Mouse (Mus musculus) hindbrain, embryonic 11.5 days (tissue): ENCODE measurements at regions not wholly inside any gene's neighbourhood (a gene's known extent, or its start where the extent isn't known, plus 50 kb on each side); places are given as distances from the start of the nearest gene placed in this dataset.

Source experiments
- ATAC-seq: fragments of 200-750 bp; cut with Nextera tagmentation; 2 replicates; pipeline ENCODE4 v1.8.0; 2017; ENCODE audit warnings: mild to moderate bottlenecking, moderate TSS enrichment, moderate library complexity; ENCODE audit not compliant: low FRiP score
- DNase-seq: peaks from one replicate; pipeline ENCODE4 v3.0.0-alpha.2; 2015; ENCODE audit warnings: low spot score
- H3K27ac ChIP-seq: fragments of 300-500 bp; sonication (generic); 2 replicates; pipeline ENCODE4 v1.5.1; 2014; ENCODE audit warnings: mild to moderate bottlenecking, low read depth, low read length
- H3K27me3 ChIP-seq: fragments of 300-500 bp; sonication (generic); 2 replicates; pipeline ENCODE4 v1.6.1; 2014; ENCODE audit warnings: mild to moderate bottlenecking, low read length, moderate library complexity, mixed read lengths; ENCODE audit not compliant: control insufficient read depth, insufficient read depth
- H3K36me3 ChIP-seq: fragments of 300-500 bp; sonication (generic); 2 replicates; pipeline ENCODE4 v1.6.1; 2014; ENCODE audit warnings: mild to moderate bottlenecking, low read length, moderate library complexity, mixed read lengths; ENCODE audit not compliant: control insufficient read depth, insufficient read depth
- H3K4me1 ChIP-seq: fragments of 300-500 bp; sonication (generic); replicated peaks from 2 replicates; pipeline ENCODE4 v1.6.1; 2014; ENCODE audit warnings: low read length, mixed read lengths; ENCODE audit not compliant: control insufficient read depth, insufficient read depth
- H3K4me2 ChIP-seq: fragments of 300-500 bp; sonication (generic); replicated peaks from 2 replicates; pipeline ENCODE4 v1.6.1; 2014; ENCODE audit warnings: mild to moderate bottlenecking, low read depth, low read length
- H3K4me3 ChIP-seq: fragments of 300-500 bp; sonication (generic); 2 replicates; pipeline ENCODE4 v1.5.1; 2014; ENCODE audit warnings: low read depth, low read length
- H3K9ac ChIP-seq: fragments of 300-500 bp; sonication (generic); 2 replicates; pipeline ENCODE4 v1.6.1; 2014; ENCODE audit warnings: low read depth, low read length
- H3K9me3 ChIP-seq: fragments of 300-500 bp; sonication (generic); 2 replicates; pipeline ENCODE4 v1.6.1; 2016; ENCODE audit warnings: low read length; ENCODE audit not compliant: control insufficient read depth
- WGBS: fragments of 180-500 bp; shearing (Covaris S2); extraction: QIAGEN DNeasy Blood & Tissue Kit; methylation state at CpG from one replicate; pipeline ENCODE4 v1.1.7; 2014; 5-methylcytosine and 5-hydroxymethylcytosine counted together

DNA sequence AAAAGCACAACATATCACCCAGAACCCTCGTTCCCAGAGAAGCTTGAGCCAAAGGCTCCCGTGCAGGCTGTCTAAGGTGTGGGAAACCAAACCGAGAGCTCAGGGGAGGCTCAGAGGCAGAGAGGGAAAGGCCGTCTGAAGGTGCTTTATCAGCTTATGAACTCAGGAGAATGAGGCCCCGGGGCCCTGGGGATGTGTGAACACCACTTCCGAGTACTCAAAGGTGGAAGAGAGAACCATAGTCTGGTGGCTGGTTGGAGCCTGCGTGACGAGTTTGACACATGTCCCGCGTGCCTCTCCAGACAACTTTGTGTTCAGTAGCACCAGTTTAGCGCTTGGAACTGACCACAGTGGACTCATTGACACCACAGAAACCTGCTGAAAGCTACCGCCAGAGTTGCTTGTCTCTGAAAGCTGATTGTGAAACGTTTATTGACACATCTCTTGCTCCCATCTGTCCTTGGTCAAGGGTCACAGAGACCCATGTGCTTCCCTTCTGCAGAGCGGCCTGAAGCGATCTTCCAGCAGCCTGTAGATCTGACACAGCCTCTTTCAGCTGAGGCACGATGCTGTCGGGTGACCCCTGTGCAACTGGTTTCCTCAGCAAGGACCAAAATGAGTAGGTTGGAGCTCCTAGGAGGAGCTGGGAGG, 56.5 kb upstream of the Jazf1 start:
- H3K9me3 ChIP-seq: no peaks in the 10 kb centered on the region
- no peak overlapping the region for H3K27ac ChIP-seq
- H3K4me1 ChIP-seq: no peaks in the 10 kb centered on the region
- no peak overlapping the region for H3K9ac ChIP-seq
- no peak overlapping the region for H3K4me3 ChIP-seq
- no peak overlapping the region for H3K4me2 ChIP-seq
- H3K36me3 ChIP-seq: no peaks in the 10 kb centered on the region
- H3K27me3 ChIP-seq: no peaks in the 10 kb centered on the region
- no peak for DNase-seq
- whole genome bisulfite sequencing: 74% methylated on average over 17 of the region's 17 CpGs
- no peak for ATAC-seq

DNA sequence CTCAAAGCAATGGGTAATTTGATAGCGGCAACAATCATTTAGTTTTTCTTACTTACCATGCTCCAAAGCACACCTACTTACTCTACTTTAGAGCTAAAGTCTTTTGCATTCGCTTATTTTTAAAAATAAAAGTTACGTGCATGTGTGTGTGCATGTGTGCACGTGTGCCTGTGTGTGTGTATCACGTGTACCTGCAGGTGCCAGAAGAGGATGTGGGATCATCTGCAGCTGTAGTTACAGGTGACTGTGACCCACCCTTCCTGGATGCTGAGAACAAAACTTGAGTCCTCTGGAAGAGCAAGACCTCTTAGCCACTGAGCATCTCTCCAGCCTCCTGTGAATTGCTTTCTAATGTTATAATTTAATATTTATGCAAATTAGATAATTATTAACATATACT, 52.0 kb upstream of the Jazf1 start:
- H3K4me3 ChIP-seq: no peak overlapping the region
- H3K9me3 ChIP-seq: no peaks in the 10 kb centered on the region
- H3K27ac ChIP-seq: no peak overlapping the region
- H3K4me2 ChIP-seq: no peak overlapping the region
- no peaks in the 10 kb centered on the region; the same call in 1 of the 2 replicates for H3K4me1 ChIP-seq
- no peak for ATAC-seq
- WGBS: 91% methylated on average over 5 of the region's 5 CpGs
- H3K9ac ChIP-seq: no peak overlapping the region
- DNase-seq: no peak
- no peaks in the 10 kb centered on the region for H3K36me3 ChIP-seq
- H3K27me3 ChIP-seq: no peaks in the 10 kb centered on the region
